Mouse (Mus musculus) neural tube, embryonic 10.5 days (tissue): ENCODE measurements at regions not wholly inside any gene's neighbourhood (a gene's known extent, or its start where the extent isn't known, plus 50 kb on each side); places are given as distances from the start of the nearest gene placed in this dataset.

Experiments
- DNase-seq: peaks from one replicate; pipeline ENCODE4 v3.0.0-alpha.2; 2017; ENCODE audit warnings: low spot score; ENCODE audit errors: extremely low spot score

DNA sequence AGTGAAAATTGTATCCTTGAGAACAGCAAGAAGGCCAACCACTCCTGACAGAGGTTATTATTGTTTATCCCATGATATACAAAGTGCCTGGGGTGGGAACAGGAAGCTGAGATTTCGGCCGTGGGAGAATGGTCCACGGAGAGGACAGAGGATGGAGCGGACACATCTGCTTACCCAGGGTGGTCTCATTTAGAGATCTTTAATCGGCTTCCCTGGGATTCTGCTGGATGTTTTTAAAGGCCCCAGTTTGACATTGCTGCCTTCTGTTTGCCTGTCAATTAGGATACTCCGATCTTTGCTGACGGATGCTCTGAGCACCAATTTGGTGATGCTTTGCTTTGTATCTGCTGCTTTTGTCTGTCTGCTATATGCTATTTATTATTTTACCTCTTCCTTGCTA is 803.5 kb downstream of the Tmem132b start:
- no peak for DNase-seq

DNA sequence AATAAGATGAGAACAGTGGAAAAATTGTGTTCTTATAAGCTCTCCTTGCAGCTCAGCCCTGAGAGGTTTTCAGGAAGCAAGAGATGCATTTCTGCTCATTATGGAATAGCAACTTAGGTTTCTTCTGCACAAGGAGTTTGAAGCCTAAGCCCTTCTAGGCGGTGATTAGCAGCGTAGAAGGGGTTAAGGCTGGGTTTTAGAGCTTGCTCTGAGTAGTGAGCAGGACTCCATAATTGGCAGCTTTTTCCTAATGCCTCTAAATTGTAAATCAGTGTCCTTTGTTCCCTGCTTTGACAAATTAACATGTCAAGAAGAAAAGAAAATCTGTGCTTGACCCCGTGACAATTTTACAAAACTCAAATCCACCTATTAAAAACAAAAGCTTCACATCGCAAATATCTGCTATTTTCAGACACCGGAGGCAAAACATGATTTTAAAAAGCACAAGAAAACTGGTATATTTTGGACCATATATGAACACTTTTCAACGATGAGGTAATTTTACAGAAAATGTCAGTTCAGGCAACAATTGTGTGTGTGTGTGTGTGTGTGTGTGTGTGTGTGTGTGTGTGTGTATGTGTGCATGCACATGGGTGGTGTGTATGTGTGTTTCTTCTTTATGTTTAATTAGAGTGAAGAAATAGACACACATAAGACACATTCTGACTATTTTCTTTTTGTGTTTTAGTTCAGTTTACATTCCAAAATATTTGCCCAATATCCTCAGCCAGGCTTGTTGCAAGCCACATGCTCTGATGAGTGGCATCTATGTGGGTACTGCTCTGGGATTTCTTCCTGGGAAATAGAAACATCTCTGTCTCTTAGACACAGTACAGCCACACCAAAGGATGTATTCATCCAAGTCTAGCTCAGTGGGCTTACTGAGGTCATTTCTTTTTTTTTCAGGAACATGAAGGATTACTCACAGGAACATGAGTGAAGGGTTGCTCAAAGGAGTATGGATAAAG is 804.3 kb downstream of the Tmem132b start:
- DNase-seq, result no peak

DNA sequence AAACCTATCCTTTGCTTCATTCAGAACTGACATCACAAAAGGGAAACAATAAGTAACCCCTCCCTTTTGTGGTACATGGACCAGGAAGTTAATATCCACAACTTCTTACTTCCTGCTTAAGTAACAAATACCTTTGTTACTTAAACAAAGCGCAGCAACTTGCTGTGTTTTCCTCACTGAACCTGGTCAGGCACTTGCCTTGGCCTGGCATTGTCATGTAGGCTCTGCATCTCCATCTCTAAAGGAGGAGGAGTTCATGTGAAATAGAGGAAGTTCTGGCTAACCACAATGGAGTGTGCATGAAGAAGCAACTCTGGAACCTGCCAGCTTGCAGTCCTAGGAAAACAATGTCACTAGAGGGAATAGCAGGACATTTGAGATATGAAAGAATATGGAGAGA is 806.3 kb downstream of the Tmem132b start:
- no peak for DNase-seq

DNA sequence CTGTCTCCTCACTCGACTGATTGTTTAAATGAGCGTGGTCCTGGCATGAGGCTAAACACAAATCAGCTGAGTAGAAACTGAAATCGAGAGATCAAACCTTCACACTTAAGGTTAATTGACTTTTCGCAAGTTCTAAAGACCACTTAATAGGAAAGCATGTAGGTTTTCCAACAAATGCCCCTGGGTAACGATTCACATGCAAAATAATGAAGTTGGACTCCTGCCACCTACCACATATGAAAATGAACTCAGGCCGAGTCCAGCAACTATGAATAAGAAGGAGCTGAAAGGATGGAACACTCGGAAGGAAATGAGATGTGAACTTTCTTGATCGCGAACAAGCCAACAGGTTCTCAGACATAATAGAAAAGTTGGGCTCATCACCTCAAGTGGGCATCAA is 812.0 kb downstream of the Tmem132b start:
- DNase-seq, result no peak

DNA sequence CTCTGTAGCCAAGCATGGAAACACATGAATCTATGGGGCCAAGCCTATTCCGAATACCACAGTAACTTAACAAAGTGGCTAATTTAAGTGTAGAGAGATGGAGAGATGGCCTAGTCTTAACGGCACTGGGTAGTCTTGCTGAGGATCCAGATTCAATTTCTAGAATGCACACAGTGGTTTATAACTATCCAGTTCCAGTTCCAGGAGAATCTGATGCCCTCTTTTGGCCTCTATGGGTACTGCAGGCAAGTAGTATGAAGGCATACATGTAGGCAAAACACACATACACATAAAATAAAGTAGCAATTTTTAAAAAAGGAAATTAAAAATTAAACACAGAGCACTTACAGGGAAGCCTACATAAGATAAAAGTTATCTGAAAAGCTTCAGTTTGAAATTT is 819.4 kb downstream of the Tmem132b start:
- DNase-seq, result no peak

DNA sequence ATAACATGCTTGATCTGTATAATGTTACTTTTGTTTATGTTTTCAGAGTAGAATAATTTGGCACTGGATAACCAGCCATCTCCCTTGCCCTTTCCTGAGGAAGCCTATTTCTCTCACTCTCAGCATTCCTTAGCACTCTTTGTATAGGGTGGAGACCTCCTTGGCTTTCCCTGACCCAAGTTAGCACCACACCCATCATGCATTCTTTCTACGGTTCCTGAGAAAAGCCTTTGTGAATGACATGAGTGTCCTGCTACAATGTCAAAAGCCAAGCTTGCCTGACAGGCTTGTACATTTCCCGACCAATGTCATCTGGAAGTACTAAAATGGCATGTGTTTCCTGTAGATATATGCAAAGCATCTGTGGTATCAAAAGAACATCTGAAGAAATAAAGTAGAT is 837.9 kb downstream of the Tmem132b start:
- no peak for DNase-seq

DNA sequence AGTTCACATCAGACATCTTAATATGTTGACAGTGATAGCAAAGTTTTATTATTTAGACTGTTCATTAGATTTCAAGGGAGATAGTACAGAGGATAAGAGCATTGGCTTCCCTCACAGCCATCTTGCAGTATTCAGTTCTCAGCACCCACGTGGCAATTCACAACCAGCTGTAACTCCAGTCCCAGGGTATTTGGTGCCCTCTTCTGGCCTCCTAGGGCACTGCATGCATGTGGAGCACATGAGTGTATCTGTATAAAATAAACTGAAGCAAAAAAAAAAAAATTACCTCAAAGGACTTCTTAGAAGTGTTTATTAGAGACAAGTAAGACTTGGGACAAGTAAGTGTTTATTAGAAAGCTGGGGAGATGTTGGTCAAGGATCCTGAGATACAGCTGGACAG is 849.3 kb upstream of the Tmem132c start:
- DNase-seq, result no peak

DNA sequence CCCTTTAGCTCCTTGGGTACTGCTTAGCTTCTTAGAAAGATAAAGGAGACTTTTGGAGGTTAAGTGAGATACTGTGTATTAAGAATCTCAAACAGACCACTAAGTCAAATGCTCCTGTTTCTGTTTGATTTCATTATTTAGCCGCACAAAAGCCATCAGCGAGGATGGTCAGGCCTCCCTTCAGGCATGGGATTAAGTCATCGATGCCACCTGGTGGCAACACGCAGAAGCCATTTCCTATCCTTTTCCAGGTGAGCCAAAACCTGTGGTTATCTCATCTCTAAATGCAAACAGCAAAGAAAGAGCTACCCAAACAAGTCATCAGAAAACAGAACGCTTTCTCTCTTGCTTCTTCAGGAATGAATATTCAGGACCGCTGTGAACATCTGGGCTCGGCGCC is 846.3 kb upstream of the Tmem132c start:
- no peak for DNase-seq

DNA sequence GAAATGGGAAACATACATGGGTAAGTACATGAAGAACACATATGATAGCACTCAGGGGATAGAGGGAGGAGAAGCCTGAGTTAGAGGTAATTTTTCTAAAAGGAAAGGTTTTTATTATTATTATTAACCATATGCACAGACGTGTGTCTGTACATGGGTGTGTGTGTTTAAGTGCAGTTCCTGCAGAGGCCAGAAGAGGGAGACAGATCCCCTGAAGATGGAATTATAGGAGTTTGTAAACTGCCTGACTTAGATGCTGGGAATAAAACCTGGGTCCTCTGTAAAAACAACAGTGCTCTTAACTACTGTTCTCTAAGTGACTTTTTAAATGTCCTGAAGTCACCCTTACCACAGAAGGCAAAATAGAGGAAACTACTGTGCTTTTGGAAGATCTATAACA is 809.9 kb upstream of the Tmem132c start:
- DNase-seq, result no peak

DNA sequence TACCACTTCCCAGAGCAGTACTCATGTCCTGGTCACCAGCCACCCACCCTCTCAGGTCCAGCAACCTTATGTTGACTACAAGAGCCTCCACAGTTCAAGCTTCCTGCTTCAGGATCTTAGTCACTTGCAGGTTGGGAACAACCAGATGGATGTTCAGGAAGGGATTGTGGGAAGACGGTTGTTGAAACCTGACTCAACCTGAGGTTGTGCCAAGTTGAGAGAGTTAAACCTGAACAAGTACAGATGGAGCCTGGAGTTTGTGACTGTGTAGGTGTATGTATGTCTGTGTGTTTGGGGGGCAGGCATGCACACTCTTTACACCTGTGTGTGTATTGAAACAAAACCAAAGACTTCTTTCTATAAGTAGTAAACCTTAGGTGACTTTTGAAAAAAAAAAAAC is 802.9 kb upstream of the Tmem132c start:
- no peak for DNase-seq

DNA sequence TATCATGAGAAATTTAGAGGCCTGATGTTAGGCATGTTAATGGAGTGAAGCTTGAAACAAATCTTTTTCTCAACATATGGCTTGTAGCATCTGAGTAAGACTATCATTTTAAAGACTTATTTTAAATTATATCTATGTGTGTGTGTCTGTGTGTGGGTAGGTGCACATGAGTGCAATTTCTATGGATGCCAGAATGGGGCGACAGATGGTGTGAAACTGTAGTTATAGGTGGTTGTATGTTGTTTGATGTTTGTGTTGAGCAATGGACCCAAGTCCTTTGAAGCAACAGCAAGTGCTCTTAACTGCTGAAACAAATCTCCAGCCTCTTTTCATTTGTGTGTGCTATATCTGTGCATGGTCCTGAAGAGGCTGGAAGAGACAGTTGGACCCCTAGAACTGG is 801.1 kb upstream of the Tmem132c start:
- DNase-seq, result no peak

DNA sequence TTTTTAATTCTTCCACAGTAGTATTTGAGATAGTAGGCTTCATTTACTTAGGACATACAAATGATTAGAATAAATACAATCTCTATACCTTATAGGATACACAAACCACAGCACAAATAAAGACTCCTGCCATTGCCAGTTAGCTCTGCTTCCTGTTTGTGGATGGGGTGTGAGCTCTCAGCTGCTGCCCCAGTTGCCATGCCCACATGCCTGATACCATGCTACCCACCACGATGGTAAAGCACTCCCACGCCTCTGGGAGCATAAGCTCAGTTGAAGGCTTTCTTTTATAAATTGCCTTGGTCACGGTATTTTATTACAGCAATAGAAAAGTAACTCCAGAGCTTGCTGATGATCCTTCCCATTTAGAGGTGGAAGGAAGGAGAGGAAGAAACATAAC is 765.8 kb upstream of the Tmem132c start:
- no peak for DNase-seq

DNA sequence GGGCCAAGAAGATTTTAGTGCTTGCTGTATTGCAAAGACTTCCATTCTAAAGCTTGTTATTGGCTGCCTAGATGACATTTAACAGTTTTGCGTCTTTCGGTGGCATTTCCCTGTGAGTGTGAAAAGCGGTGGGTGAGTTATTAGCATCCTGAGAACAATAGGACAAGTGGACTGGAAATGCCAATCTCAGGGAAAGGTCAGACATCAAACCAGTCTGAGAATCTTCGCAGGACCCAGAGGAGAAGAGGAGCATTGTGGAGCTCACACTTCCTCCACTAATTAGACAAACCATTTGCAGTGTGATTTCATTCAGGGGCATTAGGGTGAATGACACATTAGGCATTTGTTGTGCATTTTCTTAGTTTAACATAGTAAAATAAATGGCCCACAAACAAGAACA is 719.5 kb upstream of the Tmem132c start:
- no peak for DNase-seq

DNA sequence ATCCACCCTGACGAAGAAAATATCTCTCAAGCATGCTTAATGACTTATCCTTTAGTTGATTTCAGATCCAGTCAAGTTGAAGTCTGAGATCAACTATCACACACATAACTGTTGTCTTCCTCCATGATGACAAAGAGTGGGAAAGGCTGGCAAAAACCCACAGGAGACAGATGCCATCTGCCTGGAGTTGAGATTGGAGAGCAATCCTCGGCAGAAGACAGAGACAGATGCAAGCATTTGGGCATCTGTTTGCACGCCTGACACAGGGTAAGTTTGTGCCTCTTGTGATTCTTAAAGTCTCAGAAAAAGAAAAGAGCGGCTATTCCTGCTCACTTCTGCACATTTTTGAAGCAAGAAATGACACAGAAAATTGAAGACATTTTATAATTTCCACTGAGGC is 715.7 kb upstream of the Tmem132c start:
- DNase-seq, result no peak

DNA sequence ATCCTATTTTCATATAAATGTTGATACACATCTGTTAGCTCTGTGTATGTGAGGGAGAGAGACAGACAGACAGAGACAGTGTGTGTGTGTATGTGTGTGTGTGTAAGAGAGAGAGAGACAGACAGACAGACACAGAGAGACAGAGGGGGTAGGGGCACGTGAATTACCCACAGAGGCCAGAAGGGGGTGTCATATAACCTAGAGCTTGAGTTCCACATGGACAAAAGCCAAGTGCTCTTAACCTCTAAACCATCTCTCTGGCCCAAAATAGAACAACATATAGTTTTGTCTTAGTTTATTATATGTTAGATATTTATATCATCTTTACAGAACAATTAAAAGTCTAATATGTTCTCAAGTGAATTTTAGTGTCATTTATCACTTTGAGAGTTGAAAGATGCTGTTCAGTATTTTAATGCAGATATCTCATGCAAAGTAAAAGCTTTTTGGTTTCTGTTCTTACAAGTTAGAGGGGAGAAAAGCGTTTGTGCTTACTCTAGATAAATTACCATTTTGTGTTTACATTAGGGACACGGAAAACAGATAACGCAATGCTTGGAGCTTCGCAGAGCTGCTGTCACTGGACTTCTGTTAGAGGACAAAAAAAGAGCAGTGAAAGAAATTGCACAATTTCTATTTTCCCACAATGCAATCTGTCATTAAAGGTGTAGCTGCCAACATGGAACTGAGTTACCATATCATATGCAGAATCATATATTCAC is 710.6 kb upstream of the Tmem132c start:
- DNase-seq, result no peak

DNA sequence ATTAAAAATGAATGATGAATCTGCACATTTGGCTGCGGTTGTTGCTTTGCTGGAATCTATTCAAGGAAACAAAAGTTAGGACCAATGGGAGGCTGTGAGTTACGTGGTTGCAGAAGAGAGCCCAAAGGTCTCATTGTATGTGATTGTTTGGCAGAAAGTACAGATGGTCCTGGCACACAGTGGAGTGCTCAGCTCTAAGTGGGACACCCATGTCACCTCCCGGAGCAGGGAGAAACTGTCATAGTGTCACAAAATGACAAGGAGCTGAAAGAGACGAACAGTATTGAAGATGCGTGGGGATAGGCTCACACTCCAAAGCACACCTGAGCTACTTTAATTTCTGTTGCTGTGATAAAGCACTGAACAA is 710.1 kb upstream of the Tmem132c start:
- no peak for DNase-seq

DNA sequence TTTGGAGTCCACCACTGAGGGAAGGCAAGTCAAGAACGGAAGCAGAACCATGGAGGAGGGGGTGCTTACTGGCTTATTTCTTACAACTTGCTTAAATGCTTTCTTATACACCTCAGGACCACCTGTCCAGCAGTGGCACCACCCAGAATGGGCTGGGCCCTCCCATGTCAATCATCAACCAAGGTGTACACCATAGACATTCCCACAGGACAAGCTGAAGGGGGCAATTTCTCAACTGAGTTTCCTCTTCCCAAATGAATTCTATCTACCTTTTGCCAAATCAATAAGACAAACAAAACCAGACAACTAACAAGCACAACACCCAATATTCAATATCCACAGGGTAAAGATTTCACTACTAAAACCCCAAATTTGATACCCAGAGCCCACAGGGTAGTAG is 709.6 kb upstream of the Tmem132c start:
- no peak for DNase-seq

DNA sequence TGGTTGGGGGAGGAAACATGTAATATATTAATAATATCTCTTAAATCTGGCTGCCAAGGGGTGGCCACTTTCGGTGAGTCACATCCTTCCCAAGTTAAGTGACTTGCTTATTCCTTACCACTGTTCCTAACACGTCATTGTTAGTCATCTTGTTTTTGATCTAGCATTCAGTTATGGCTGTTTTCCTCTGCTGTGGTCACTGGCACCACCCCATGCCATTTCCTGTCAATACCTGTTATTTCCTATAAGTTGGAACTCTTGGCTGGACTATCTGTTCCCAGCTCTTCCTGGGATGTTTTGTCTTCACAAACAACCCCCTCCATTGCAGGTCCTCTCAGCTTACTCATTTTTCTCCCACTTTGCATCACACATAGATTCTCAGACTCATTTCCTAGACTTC is 703.5 kb upstream of the Tmem132c start:
- no peak for DNase-seq

DNA sequence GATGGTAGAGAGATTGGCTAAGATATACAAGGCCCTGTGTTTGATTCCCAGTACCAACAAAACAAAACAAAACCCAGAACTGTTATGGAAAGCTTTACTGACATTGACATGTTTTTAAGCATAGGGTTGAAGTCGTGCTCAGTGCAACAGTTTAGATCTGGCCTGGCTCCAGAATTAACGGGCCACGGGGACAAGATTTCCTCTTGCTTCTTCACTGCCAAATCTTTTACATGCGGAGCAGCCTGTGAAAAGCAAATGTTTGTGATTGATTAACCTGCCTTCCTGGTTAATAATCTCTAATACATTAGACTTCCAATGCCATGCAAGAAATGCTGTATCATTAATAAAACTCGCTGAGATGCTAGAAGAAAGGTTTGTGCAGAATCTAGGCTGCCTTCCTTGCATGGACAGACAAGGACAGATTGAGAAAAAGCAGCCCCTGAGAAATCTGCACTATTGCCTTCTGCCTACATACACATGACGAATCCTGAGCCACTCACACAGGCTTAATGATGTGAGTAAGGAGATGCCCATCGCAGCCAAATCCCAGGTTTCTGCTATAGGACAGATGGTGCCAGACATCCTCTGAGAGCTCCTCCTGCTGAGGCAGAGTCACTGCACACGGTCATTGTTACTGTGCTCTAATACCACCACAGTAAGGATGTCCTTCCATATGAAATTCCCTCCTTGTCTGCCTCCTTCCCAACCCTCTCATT is 697.2 kb upstream of the Tmem132c start:
- no peak for DNase-seq

DNA sequence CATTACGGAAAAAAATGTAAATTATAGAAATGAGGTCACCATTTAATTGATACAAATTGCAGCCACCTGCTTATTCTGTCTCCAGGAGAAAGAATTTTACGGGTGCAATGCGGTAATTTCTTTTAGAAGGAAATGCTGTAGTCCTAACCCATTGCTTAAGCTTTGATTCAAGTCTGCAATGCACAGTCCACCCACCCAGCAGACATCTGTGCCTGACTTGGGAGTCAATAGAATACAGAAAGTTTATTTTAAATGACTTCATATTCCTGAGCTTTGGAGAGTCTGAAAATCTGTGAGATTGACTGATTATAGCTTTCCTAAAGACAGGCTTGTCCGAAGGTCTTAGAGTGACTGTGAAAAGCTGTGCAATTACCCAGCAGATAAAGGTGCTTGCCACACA is 693.8 kb upstream of the Tmem132c start:
- DNase-seq, result no peak

DNA sequence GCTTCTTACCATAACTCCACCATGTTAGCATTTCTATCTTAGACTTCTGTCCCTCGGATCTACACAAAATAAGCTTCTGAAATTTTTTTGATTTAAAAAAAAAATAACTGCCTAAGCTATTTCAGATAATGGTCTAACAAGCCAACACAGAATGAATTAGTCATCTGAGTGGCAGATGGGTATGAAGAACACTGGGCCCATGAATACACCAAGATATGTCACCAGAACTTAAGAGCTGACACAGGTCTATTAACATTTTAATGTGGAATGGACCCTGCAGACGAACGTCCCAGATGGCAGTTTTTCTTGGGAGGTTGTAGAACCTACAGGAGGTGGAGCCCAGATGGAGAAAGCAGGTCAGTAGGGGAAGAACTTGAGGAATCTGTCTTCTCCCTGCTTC is 689.9 kb upstream of the Tmem132c start:
- no peak for DNase-seq

DNA sequence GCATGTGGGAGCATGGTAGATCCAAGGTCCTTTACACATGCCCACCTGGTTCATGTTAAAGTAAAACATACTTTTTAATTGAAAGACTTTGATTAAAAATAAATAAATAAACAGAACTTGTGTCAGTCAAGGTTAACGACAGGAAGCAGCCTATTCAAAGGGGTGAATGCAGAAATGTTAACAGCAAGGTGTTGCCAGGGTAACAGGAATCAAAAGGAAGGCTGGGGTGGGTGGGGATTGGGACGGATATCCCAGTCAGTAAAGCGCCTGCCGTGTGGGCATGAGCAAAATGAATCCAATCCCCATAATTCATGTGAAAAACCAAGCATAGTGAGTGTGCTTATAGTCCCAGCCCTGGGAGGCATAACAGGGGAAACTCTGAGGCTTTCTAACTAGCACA is 682.6 kb upstream of the Tmem132c start:
- DNase-seq, result no peak
